Mouse (Mus musculus) adrenal gland, adult (tissue): Measurements from ENCODE around the gene Cyp2s1.
"Not testable (repeated sequence)": the region's sequence is repeated elsewhere in the genome, so short reads cannot be mapped to it uniquely, and the experiment has no call there.

Source experiments
- DNase-seq, 2 experiments: peaks; one replicate each; pipeline ENCODE4 v3.0.0; 2022 to 2023; ENCODE audit warnings: low spot score in 1 of 2; ENCODE audit not compliant: inconsistent age in 2 of 2

Gene Cyp2s1

DNA sequence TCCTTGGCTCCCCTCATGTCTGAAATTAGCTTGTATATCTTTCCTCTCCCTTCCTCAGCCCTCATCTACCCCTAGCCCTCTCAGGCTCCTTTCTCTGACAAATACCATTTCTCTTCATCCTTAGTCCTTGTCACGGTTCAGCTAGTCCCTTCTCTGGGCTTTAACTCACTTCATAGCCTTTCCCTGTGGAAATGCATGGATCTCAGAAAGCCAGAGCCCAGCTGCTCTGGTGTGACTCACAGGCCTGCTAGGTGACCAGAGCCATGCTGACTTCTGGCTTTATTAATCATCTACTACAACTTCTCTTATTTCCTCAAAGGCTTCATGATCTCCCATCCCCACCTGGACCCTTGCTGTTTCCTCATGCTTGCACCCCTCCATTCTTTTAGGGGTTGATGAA, 4.5 kb downstream of the Cyp2s1 start:
- DNase-seq: no peak

DNA sequence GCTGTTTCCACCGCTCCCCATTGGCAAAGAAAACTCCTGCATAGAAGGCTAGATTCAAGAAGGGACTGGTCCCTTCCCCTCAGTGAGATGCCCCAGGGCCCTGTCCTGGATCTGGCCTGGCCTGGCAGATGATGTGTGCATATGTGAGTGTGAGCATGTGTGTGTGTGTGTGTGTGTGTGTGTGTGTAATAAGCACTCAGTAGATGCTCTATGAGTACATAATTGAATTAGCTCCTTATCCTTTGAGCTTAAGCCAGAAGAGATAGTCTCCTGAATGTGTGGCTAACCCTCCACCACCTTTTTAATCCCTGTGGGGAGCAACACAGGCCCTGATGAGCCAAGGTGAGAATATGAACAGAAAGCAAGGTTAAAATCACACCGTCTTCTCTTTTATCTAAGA, 5.0 kb downstream of the Cyp2s1 start:
- DNase-seq: no peak

DNA sequence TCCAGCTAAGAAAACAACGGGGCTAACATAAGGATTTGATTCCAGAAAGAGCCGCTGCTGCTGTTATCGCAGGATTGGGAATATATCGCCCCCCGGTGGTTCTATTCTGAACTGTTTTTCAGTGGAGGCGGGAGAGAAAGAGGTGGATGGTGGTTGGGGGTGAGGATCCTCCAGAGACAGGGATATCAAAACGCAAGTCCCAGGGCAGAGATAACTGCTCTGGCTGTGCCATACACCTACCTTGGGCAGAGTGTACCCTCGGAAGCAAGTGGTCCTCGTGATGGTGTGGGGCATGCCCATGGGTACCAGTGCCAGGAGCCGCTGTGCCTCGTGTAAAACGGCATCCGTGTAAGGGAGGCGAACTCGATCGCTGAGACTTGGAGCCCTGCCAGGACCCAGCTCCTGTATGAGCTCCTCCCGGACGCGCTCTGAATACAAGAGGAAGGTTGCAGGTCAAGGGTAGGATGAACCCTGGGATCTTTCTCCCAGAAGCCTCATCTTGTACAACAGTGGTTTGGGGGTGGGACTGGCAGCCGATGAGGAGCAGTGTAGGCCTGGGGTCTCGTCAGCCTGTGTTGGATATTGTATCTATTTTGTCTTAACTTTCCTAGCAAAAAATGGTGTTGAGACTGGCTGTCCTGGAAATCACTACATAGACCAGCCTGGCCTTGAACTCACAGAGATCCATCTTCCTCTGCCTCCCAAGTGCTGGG, 10.9 kb downstream of the Cyp2s1 start:
- peak; percentile 64 to 94 for DNase-seq

DNA sequence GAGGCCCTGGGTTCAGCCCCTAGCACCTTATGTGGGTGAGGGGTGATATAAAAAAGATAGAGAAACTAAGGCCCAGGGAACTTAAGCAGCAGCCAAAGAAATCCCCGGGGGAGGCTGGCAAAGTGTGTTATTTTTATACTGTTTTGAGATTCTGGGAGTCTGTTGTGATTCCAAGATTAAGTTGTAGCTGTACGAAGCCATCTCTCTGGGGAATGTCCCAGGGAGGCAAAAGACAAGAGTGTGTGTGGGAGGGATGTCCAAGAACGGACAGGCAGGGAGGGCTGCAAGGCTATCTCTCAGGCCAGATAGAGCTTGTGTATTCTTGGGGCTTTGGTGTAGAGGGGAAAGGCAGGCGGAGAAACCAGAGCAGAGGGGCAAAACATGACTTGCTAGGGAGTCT, 11.9 kb downstream of the Cyp2s1 start:
- no peak for DNase-seq

DNA sequence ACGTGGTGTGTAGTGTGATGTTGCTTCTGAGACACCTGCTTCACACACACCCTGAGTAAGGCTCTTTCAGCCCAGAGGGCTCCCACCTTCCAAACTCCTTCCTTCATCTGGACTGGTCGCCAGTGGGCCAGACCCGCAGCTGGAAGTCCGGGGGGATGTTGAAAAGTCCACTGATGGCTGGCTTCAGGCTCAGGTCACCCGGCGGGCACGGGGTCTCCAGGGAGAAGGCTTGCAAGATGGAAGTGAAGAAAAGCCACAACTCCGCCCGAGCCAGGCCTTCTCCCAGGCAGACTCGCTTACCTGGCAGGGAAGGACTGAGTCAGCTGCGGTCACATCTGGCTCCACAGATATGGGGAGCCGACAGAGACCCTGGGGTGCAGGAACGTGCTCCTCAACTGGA, 13.3 kb downstream of the Cyp2s1 start:
- DNase-seq: no peak

DNA sequence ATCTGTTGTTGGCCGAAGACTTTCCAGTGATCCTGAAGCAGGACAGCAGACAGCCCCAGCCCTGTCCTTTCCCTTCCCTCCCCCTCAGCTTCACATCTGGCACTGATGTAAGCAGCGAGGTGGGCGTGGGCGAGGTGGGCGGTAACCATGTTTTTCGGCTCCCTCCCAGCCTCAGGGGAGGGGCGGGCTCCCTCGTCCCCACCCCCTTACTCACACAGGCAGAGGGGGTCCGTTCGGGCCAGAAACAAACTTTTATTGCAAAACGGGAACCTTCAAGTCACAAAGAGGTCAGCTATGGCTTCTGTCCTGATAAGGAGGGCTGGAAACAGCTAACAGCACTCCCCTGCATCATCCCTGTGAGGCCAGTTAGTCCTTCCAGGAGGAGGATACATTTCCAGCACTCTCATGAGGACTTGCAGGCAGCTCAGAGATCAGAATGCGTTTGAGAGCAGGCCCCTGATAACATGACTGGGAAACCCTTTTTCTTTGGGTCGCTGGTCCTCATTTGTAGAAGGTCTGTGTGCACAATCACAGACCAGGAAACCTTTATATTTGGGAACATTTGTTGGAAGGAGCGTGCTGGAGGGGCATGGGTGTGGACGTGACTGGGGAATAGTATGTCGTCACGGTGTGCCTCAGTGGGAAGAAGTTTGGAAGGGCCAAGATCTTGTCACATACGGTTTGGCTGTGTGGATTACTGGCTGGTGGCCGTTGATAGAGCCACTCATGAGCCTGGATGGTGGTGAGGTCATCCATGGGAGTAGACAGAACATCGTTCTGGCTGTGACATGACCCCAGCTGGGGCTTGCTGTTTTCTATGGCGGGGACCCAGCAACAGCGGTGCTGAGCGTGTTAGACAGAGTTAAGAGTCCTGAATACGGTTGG, 14.2 kb downstream of the Cyp2s1 start:
- peak; percentile 50 to 64 for DNase-seq

DNA sequence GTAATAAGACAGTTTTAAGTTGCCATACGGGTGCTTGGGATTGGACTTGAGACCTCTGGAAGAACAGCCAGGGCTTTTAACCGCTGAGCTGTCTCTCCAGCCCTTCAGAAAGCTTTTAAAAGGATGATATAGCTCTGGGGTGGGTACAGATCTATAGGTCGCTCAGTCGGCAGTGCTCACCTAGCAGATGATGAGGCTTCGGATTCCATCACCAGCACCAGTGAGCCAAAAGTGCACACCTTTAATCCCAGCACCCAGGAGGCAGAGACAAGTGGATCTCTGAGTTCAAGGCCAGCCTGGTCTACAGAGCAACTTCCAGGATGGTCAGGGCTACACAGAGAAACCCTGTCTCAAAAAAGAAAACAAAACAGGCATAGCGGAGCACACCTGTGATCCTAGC, 15.7 kb downstream of the Cyp2s1 start:
- no peak for DNase-seq

DNA sequence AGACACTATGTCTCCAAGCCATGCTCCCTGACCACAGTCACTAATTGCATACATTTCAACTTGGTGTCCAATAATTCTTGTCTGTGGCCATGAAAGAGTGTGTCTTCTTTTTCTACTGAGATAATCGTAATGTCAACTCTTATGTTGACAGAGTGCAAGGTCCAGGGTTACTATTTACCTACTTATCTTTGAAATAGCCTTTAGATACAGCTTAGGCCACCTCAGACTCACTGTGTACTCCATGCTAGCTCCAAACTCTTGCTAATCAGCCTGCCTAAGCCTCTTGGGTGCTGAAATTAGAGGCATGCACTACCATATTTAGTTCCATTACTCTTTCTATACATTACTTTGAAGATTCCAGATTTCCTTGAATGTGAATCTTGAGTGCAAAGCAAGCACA, 17.3 kb downstream of the Cyp2s1 start:
- no peak for DNase-seq

DNA sequence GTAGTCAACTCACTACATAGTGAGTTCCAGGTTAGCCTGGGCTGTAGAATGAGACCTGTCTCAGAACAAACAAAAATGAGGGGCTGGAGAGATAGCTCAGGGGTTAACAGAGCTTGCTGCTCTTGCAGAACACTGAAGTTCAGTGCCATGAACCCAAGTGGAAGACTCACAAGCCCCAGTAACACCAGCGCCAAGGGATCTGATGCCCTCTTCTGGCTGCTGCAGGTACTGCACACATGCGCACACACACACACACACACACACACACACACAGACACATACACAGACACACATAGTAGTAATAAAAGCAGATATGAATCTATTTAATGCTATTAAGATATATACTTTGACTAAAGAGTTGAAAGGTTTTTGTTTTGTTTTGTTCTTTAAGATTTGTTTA, 18.2 kb downstream of the Cyp2s1 start:
- DNase-seq: no peak

DNA sequence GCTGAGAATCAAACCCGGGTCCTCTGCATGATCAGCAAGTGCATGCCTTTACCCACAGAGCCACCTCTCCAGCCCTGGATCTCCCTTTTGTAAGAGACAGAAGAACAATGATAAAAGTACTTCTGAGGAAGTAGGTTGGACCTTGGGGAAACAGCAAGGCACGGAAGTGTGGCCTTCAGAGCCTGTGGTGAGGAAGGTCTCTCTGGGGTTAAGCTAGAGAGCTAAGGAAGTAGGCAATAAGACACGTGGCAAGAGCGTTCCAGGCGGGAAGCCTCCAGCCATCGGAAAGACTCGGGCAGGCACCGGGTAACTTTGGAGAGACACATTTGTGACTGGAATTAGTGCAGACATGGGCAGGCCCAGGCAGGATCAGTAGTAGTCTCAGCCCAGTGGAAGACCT, 21.9 kb downstream of the Cyp2s1 start:
- no peak for DNase-seq

DNA sequence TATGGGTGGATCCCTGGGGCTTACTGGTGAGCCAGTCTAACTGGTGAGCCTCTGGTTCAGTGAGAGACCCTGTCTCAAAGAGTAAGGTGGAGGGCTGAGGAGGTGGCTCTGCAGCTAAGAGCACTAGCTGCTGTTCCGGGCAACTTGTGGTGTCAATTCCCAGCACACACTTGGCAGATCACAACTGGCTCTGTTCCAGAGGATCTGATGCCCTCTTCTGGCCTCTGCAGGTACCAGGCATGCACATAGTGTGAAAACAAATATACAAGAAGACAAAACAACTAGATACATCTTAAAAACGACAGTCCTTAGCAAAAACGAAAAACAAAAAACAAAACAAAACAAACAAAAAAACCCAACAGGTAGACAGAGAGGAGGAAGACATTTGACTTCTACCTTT, 23.0 kb downstream of the Cyp2s1 start:
- DNase-seq: peak; percentile 38 to 74

DNA sequence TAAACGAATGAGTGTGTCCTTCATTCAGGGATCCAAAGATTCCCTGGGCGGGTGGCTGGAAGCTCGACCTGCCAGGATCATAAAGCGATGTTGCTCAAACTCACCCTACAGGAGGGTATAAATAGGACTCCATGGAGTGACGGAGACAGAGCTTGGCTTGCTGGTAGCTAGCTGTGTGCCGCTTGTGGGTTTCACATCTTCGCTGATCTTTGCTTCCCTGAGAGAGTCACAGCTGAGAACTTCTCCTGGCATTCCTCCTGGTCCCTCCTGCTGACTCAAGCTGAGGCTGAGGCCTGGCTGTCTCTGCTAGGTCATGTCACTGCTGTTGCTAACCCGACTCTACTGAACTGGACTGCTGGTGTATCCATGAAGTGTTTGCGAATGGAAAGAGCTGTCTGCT, 23.7 kb downstream of the Cyp2s1 start:
- DNase-seq: not testable (repeated sequence)

DNA sequence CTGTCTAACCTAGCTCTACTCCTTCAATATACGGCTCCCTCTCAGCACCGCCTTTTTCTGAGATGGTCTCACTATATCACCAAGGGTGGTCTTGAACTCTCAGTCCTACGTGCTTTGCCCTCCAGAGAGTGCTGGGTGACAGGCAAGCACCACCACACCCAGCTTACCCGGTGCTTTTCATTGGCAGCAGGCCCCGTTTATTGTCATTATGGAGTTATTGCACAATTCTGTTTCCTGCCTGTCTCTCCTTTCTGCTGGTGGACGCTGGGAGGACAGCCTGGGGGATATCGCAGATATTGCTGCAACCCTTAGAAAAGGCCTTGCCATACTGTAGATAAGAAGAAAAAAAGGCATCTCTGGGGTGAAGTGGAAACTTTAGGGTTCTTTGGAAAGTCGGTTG, 26.1 kb downstream of the Cyp2s1 start:
- DNase-seq: peak in 1 of 2 experiments; percentile 48

DNA sequence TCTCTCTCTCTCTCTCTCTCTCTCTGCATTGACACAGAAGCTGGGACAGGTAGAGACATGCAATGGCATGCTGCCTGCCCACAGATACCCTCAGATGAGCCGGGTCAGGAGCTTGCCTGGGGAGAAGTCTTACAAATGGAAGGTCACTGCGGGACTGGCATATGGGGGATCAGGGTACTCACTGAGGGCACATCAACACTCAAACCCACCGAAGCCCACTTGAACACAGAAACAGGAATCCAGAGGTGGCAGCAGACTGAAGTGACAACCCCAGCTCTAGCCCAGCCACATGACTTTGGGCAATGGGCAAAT, 27.6 kb downstream of the Cyp2s1 start:
- no peak for DNase-seq

DNA sequence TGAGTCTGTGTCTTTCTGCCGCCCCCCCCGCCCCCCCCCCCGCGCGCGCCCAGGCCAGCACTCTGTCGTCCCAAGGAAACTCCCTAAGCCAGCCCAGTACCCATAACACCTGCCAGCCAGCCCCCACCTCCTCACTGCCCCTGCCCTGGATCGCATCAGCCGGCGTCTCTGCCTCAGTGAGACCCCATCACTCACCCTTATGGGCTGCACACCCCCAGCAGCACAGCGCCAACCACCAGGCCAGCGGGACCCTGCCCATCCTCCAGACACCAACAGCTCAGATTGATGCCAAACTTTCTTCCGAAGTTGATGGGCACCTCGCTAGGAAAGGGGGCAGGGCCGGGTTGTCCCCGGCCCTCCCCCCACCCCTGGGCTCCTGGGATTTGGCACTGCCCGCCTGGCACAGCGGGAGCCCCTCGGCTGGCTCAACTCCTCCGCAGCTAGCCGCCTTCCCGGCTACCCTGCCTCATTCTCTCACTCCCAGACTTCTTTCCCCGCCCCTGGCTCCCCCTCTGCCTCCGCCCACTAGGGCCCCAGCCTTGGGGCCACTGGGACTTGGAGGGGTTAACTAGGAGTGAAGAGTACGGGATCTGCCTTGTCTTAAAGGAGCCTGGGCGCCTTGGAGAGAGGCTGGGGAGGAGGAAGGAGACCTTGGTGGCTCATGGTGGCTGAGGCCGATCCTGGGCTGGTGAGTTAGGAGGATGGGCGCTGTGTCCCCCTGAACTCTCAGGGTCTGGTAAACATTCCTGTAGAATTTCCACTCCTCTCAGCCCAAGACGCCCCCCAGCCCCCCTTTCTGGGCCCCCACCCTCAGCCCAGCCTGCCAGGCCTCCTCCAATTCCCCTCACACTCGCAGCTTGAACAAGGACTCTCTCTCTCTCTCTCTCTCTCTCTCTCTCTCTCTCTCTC, 28.2 kb downstream of the Cyp2s1 start, which contains the start of gene Axl:
Gene Axl, minus strand, starts transcription at position 486 of the 909 bp plus-strand sequence.
- DNase-seq: peak; percentile 57 to 69

DNA sequence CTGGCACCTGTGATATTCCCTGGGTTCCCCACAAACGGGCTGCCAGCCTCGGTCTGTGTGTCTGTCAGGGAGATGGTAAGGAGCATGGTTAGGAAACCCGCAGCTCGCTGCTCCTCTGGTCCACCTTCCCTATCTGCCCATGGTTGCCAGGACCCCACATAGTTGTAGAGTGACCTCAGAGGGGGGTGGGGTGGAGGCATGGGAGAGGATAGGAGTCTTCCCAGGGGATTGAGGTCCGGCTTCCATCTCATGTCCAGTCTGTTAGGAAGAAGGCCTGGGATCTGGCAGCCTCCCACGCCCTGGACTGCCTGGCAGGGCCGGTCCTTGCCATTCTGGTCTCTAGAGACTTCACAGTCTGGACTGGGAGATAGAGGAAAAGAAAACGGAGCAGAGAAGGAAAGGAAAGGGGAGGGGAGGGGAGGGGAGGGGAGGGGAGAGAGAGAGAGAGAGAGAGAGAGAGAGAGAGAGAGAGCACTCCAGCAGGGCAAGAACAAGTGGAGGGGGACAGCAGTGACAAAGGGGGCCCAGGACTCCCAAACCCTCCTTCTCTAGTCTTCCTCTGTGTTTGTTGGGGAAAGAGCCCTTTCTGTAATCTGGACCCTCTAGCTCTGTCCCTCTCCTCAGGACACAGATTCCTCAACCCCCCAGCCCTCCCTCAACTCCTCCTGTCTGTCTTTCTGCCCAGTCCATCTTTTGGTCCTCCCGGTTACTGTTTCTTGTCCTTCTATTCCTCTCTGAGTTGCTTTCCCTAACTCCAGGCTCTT, 29.1 kb downstream of the Cyp2s1 start:
- peak in 1 of 2 experiments; percentile 46 for DNase-seq

DNA sequence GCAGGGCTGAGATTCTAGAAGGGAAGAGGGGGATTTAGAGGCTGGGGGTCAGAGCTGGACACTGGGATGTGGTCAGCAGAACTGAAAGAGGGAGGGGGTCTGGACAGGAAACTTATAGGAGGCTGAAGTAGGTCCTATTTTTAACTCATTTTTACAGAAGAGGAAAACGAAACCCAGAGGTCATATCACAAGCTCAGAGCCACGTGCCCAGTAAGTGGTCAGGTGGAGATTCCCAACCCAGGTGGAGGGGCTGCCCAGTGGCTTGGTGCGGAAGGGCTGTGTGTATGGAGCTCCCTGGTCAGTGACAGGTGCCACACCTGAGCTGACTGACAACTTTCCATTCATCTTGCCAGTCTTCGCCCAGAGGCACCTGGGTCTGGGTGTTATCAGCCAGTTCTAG, 29.7 kb downstream of the Cyp2s1 start:
- no peak for DNase-seq

DNA sequence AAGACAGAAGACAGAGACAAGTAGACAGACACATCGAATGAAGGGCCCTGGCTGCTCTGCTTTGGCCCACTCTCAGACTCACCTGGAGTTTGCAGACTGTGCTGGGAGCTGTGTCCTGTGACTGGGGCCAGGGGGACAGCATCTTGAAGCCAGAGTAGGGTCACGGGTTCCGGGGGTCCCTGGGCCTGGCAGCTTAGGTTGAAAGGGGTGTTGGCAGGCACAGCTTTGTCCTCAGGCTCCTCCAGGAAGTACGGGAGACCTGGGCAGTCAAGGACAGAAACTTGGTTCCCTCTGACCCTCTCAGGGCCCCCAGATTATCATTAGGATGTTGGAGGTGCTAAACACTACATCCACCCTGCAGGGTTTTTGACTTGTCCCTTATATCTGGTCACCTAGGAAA, 31.0 kb downstream of the Cyp2s1 start:
- no peak for DNase-seq

DNA sequence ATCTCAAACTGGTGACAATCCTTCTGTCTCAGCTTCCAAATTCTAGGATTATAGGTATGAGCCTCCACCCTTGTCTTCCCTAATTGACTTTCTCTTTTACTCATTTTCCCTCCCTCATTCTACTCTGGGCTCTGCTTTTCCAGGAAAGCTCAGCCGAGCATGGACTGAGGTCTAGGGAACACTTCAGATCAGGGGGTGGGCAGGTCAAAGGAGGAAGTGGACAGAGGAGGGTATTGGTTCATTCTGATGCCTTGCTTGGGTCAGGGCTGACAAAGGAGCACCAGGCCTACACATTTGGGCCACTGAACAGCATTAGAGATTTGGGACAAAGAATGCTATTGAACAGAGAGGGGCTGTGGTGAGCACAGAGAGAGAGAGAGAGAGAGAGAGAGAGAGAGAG, 31.9 kb downstream of the Cyp2s1 start:
- DNase-seq: no peak

DNA sequence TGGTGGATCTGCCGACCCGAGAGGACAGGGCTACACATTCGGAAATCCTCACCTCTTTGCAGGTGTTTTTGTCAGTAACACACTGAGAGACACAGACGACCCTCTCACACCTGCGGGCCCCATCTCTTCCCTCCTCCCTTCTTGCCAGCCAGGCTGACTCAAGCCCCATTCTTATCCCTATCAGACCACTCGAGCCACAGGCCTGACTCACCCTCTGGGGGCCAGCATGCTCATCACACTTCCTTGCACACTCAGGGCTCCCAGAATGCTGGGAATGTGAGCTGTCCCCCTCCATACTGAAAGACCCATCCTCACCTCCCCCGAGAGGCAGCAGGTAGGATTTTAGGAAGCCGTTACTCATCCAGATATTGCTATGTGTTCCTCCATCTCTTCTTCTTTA, 33.0 kb downstream of the Cyp2s1 start:
- DNase-seq: no peak

DNA sequence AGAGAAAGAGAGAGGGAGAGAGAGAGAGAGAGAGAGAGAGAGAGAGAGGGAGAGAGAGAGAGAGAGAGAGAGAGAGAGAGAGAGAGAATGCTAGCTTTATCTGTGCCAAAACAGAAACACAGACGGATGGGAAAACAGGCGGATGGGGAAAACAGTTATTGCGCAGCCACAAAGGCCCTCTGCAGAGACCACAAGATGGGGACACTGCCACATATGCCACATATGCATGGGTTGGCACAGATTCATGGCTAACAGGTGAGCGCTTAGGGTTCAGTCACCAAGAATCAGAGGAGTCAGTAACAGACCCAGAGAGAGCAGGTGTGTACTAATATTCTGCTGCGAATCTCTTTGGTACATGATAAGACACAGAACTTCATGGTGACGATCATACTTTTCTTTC, 34.0 kb downstream of the Cyp2s1 start:
- DNase-seq: no peak
